28 mouse cellular contexts compared by ENCODE assay signal in the genomic region with DNA sequence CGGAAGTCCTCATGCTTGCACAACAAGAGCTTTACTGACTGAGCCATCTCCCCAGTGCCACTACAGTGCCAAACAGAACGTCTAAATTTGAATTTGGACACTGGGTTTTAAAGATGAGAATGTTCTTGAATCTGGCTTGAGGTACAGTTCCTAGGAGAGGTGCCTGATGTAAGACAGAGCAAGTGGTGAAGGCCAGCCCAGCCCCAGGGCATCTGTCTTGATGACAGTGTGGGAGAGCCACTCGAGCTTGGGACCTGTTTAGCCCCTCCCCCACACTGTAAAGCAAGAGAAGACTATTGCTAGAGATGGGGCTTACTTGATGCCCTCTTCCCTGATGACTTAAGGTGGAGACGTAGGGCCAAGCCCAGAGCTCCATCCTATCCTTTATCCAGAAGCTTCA. TPM values are rescaled to one million over a fixed set of nuclear protein-coding genes. Genes with fewer than 3 reads are reported as not detected.
"Had no signal": no experiment of that assay in that cellular context is flagged by ENCODE, and none has a peak within 500 bp of the region (broad histone marks: within the 10 kb centered on the region; RNA-seq: fewer than 3 reads in every experiment).

No protein-coding gene starts in this region.

- H3K27ac ChIP-seq: liver, embryonic 15.5 days; lung, embryonic 15.5 days; macrophage; neural tube, embryonic 13.5 days; neural tube, embryonic 15.5 days had no signal

- ATAC-seq: liver, postnatal 0 days; lung, postnatal 0 days had no signal

- H3K4me2 ChIP-seq: liver, embryonic 15.5 days; lung, embryonic 15.5 days; midbrain, embryonic 12.5 days; neural tube, embryonic 13.5 days; neural tube, embryonic 15.5 days had no signal

- H3K4me3 ChIP-seq: liver, embryonic 15.5 days; lung, embryonic 15.5 days; megakaryocyte, embryonic 14.5 days; midbrain, embryonic 12.5 days; neural tube, embryonic 13.5 days; neural tube, embryonic 15.5 days had no signal

- H3K27me3 ChIP-seq: lung, embryonic 15.5 days; midbrain, embryonic 12.5 days; neural tube, embryonic 15.5 days had no signal

- H3K9ac ChIP-seq: liver, embryonic 15.5 days; liver, postnatal 0 days; lung, embryonic 15.5 days; midbrain, embryonic 12.5 days; neural tube, embryonic 13.5 days; neural tube, embryonic 15.5 days had no signal

- H3K4me1 ChIP-seq: liver, embryonic 15.5 days had no signal

- H3K9me3 ChIP-seq: liver, embryonic 15.5 days; lung, embryonic 15.5 days; megakaryocyte, embryonic 14.5 days; midbrain, embryonic 12.5 days; neural tube, embryonic 13.5 days; neural tube, embryonic 15.5 days had no signal

- DNase-seq: liver, postnatal 0 days; lung, adult 2 months; lung, postnatal 14 days; lung, postnatal 36 days; midbrain, embryonic 14.5 days; retina, postnatal 1 day; right cerebral cortex, adult 18-20 months; right cerebral cortex, postnatal 25 days; right cerebral cortex, postnatal 4 days; spleen, adult 18-20 months; thymus, adult 18-20 months; thymus, postnatal 14 days; thymus, postnatal 36 days had no signal

- H3K36me3 ChIP-seq: lung, embryonic 15.5 days; midbrain, embryonic 12.5 days; neural tube, embryonic 13.5 days; neural tube, embryonic 15.5 days had no signal

RNA-seq across cellular contexts. Expression of gene Kncn, which starts 2.0 kb away (rescaled TPM):
- total RNA-seq: monocyte, adult 5-6 weeks had no signal
- polyA plus RNA-seq: liver, embryonic 15.5 days; liver, postnatal 0 days; lung, adult 2 months; lung, embryonic 15.5 days; lung, postnatal 0 days; macrophage; midbrain, embryonic 12.5 days; neural tube, embryonic 11.5 days; small intestine, adult 2 months; stomach, embryonic 14.5 days; stomach, embryonic 16.5 days; thymus, postnatal 0 days had no signal

RNA-seq across cellular contexts. Expression of gene 6430628N08Rik, which starts 8.3 kb away (rescaled TPM):
- total RNA-seq: megakaryocyte progenitor cell, adult 5-6 weeks; monocyte, adult 5-6 weeks had no signal
- polyA plus RNA-seq: liver, embryonic 15.5 days; liver, postnatal 0 days; lung, adult 2 months; lung, embryonic 15.5 days; lung, postnatal 0 days; macrophage; midbrain, embryonic 14.5 days; neural tube, embryonic 11.5 days; small intestine, adult 2 months; stomach, embryonic 14.5 days; stomach, embryonic 16.5 days; thymus, postnatal 0 days had no signal

RNA-seq across cellular contexts. Expression of gene Dmbx1, which starts 57.5 kb away (rescaled TPM):
- total RNA-seq: megakaryocyte progenitor cell, adult 5-6 weeks; monocyte, adult 5-6 weeks had no signal
- polyA plus RNA-seq: liver, embryonic 15.5 days; liver, postnatal 0 days; lung, adult 2 months; lung, postnatal 0 days; macrophage; small intestine, adult 2 months; stomach, embryonic 14.5 days; stomach, embryonic 16.5 days had no signal
